8 mouse cellular contexts compared by ENCODE assay signal in the genomic region with DNA sequence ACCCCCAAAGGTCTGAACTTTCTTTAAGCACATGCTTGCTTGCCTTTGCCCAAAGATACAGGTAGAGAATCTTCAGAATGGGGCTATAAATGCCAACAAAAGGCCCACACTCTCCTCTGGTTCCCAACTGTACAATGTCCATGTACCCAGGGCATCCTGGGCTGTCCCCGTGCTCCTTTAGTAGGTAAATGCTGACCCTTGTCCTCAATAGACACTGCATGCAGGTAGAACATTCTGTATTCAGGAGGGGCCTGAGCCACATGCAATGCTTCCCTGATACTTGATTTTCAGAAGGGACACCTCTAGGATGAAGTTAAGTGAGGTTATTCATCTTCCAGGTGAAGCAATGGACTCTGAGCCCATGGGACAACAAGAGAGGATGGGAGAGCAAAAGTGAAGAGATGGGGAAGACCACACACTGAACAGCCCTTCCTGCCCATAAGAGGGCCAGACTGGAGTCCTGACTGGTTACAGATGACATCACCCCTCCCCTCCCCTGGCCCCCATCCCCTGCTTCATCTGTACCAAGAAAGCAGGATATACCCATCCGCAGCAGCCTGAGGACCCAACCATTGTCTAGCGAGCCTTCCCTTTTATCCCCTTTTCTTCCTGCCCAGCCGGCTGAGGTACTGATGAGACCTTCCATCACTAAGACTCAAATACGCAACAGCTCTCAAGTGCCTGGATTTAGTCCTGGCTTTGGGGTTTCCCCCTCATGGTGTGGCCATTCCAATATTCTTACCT. TPM values are rescaled to one million over a fixed set of nuclear protein-coding genes. Genes with fewer than 3 reads are reported as not detected.
DNase-seq lines count a peak whose midpoint lies in the region; ATAC-seq and TF ChIP-seq lines count a peak whose summit lies in the region.

No protein-coding gene starts in this region.

- peak overlapping the region; percentile 58 for H3K4me3 ChIP-seq in heart, adult 2 months
- H3K4me3 ChIP-seq in E14TG2a.4 (replicated peaks; ENCODE audit: low read length): peak overlapping the region; percentile 76
- peak overlapping the region; percentile 42 for H3K4me3 ChIP-seq in heart, embryonic 16.5 days (ENCODE audit: low read length)
- H3K4me3 ChIP-seq in liver, embryonic 13.5 days (replicated peaks): no peak overlapping the region

- no peaks in the 10 kb centered on the region for H3K79me2 ChIP-seq in heart, adult 2 months (replicated peaks; ENCODE audit: control insufficient read depth, insufficient read depth, low read length)

- H3K27ac ChIP-seq in heart, adult 2 months: peak overlapping the region; percentile 85
- H3K27ac ChIP-seq in heart, embryonic 16.5 days (ENCODE audit: low read length): no peak overlapping the region
- H3K27ac ChIP-seq in liver, embryonic 13.5 days: no peak overlapping the region

- H3K9me3 ChIP-seq in E14TG2a.4 (ENCODE audit: low read length): no peaks in the 10 kb centered on the region
- H3K9me3 ChIP-seq in heart, embryonic 16.5 days (replicated peaks; ENCODE audit: control insufficient read depth, low read length): no peaks in the 10 kb centered on the region
- no peaks in the 10 kb centered on the region for H3K9me3 ChIP-seq in liver, embryonic 13.5 days (replicated peaks)

- no peaks in the 10 kb centered on the region for H3K36me3 ChIP-seq in heart, adult 2 months (ENCODE audit: control insufficient read depth, insufficient read depth, low read length)
- no peaks in the 10 kb centered on the region for H3K36me3 ChIP-seq in E14TG2a.4 (ENCODE audit: insufficient read depth, low read length)
- H3K36me3 ChIP-seq in heart, embryonic 16.5 days (ENCODE audit: control insufficient read depth, insufficient read depth): no peaks in the 10 kb centered on the region
- H3K36me3 ChIP-seq in liver, embryonic 13.5 days: no peaks in the 10 kb centered on the region

- peaks cover 23% of the 10 kb centered on the region for H3K4me1 ChIP-seq in heart, adult 2 months (ENCODE audit: control insufficient read depth, insufficient read depth, low read length)
- H3K4me1 ChIP-seq in E14TG2a.4 (replicated peaks; ENCODE audit: low read depth, low read length): peaks cover 62% of the 10 kb centered on the region
- peaks cover 41% of the 10 kb centered on the region for H3K4me1 ChIP-seq in heart, embryonic 16.5 days (ENCODE audit: control insufficient read depth, insufficient read depth, low read length)
- H3K4me1 ChIP-seq in liver, embryonic 13.5 days (replicated peaks): peaks cover 54% of the 10 kb centered on the region

- no peak overlapping the region for H3K9ac ChIP-seq in heart, adult 2 months (ENCODE audit: low read depth, low read length)
- 0 out of 2 replicates have a peak overlapping the region, but pooled peaks have one; percentile 49 for H3K9ac ChIP-seq in heart, embryonic 16.5 days (ENCODE audit: low read length)
- H3K9ac ChIP-seq in liver, embryonic 13.5 days: no peak overlapping the region

- DNase-seq in heart, adult 2 months: no peak
- DNase-seq in heart, postnatal 14 days: no peak
- DNase-seq in liver, embryonic 13.5 days: no peak
- no peak for DNase-seq in left cerebral cortex, adult 11 months (ENCODE audit: low spot score)
- DNase-seq in c-Kit-positive CD71-positive TER-119-positive erythroid progenitor cells, embryonic 14.5 days (ENCODE audit: low spot score): no peak
- DNase-seq in adrenal gland, adult 2 months: no peak

- WGBS in heart, adult 2 months: 41% methylated on average over 5 of the region's 5 CpGs
- 29% methylated on average over 5 of the region's 5 CpGs for WGBS in heart, embryonic 16.5 days
- 25% methylated on average over 5 of the region's 5 CpGs for WGBS in liver, embryonic 13.5 days (ENCODE audit: insufficient replicate concordance)

- H3K27me3 ChIP-seq in heart, adult 2 months (ENCODE audit: control insufficient read depth, insufficient read depth, low read length): no peaks in the 10 kb centered on the region
- H3K27me3 ChIP-seq in E14TG2a.4 (ENCODE audit: insufficient read depth, low read length): peaks cover 79% of the 10 kb centered on the region
- peaks cover 22% of the 10 kb centered on the region for H3K27me3 ChIP-seq in heart, embryonic 16.5 days (ENCODE audit: control insufficient read depth, insufficient read depth, low read length)
- peaks cover 64% of the 10 kb centered on the region for H3K27me3 ChIP-seq in liver, embryonic 13.5 days

- H3K4me2 ChIP-seq in heart, embryonic 16.5 days (ENCODE audit: low read depth, low read length): peak overlapping the region; percentile 65
- peak overlapping the region; percentile 67 for H3K4me2 ChIP-seq in liver, embryonic 13.5 days

- TF ChIP-seq EP300 in heart, adult 2 months (IDR thresholded peaks at IDR 0.05; ENCODE audit: insufficient read depth, low read depth, low read length): no peak

- ATAC-seq in heart, embryonic 16.5 days (replicated peaks; ENCODE audit: extremely low read depth, insufficient read depth, low FRiP score): no peak
- ATAC-seq in liver, embryonic 13.5 days (ENCODE audit: low read depth): no peak

- no peak for TF ChIP-seq POLR2A in heart, adult 2 months (IDR thresholded peaks at IDR 0.05; ENCODE audit: insufficient read depth, low read depth, low read length)

- TF ChIP-seq CTCF in heart, adult 2 months (IDR thresholded peaks at IDR 0.05): no peak
- TF ChIP-seq CTCF in E14TG2a.4 (conservative IDR thresholded peaks at IDR 0.05; ENCODE audit: low read length): no peak

- intact Hi-C loops in heart, adult 2 months (cut with DNase I): no loop called here
- intact Hi-C loops in heart, postnatal 14 days (cut with DNase I): no loop called here

RNA-seq across cellular contexts. Expression of gene Vwa1, which starts 1.0 kb away (rescaled TPM):
- 1 to 10 TPM; 6.4 to 9.8 TPM for total RNA-seq in heart, adult 2 months (2021)
- polyA plus RNA-seq in heart, adult 2 months (2012; rRNA removed): 14.4 and 21.7 TPM in 2 replicates
- total RNA-seq in heart, postnatal 14 days (2021): 10 to 100 TPM in 1 of 2 experiments, 1 to 10 TPM in 1; 9.2 to 12.6 TPM
- 8.3 and 8.7 TPM in 2 replicates for polyA plus RNA-seq in heart, embryonic 16.5 days (2015; fragmentation: Nextera tagmentation; extraction: Ambion mirVana)
- 0.43 and 0.45 TPM in 2 replicates for polyA plus RNA-seq in liver, embryonic 13.5 days (2015; fragmentation: Nextera tagmentation; extraction: Ambion mirVana)
- total RNA-seq in adrenal gland, adult 2 months (2021): 1 to 10 TPM; 2.5 to 4.8 TPM
- polyA plus RNA-seq in adrenal gland, adult 2 months (2012; rRNA removed): 9.4 and 12.0 TPM in 2 replicates

RNA-seq across cellular contexts. Expression of gene Tmem88b, which starts 12.2 kb away (rescaled TPM):
- 1 to 10 TPM in 1 of 2 experiments, under 1 TPM in 1; 0.84 to 1.1 TPM for total RNA-seq in heart, adult 2 months (2021)
- polyA plus RNA-seq in heart, adult 2 months (2012; rRNA removed): 0.96 and 2.0 TPM in 2 replicates
- 1 to 10 TPM; 1.2 TPM for total RNA-seq in heart, postnatal 14 days (2021)
- 1.4 and 1.8 TPM in 2 replicates for polyA plus RNA-seq in heart, embryonic 16.5 days (2015; fragmentation: Nextera tagmentation; extraction: Ambion mirVana)
- polyA plus RNA-seq in liver, embryonic 13.5 days (2015; fragmentation: Nextera tagmentation; extraction: Ambion mirVana): 0.08 and 0.14 TPM in 2 replicates
- under 1 TPM; 0.52 to 0.62 TPM for total RNA-seq in adrenal gland, adult 2 months (2021)
- 0.81 and 0.97 TPM in 2 replicates for polyA plus RNA-seq in adrenal gland, adult 2 months (2012; rRNA removed)

RNA-seq across cellular contexts. Expression of gene Atad3a, which starts 12.6 kb away (rescaled TPM):
- total RNA-seq in heart, adult 2 months (2021): 10 to 100 TPM; 42.3 to 47.7 TPM
- polyA plus RNA-seq in heart, adult 2 months (2012; rRNA removed): 83.7 and 85.4 TPM in 2 replicates
- 10 to 100 TPM; 54.3 to 59.2 TPM for total RNA-seq in heart, postnatal 14 days (2021)
- polyA plus RNA-seq in heart, embryonic 16.5 days (2015; fragmentation: Nextera tagmentation; extraction: Ambion mirVana): 123 TPM in 2 replicates
- 73.2 and 75.6 TPM in 2 replicates for polyA plus RNA-seq in liver, embryonic 13.5 days (2015; fragmentation: Nextera tagmentation; extraction: Ambion mirVana)
- total RNA-seq in adrenal gland, adult 2 months (2021): 10 to 100 TPM; 71.4 to 90.7 TPM
- 226 and 242 TPM in 2 replicates for polyA plus RNA-seq in adrenal gland, adult 2 months (2012; rRNA removed)

RNA-seq across cellular contexts. Expression of gene Ankrd65, which starts 16.7 kb away (rescaled TPM):
- not detected for total RNA-seq in heart, adult 2 months (2021)
- 0.41 TPM in 1 of 2 replicates, not detected in the other for polyA plus RNA-seq in heart, adult 2 months (2012; rRNA removed)
- not detected for total RNA-seq in heart, postnatal 14 days (2021)
- 0.30 TPM in 1 of 2 replicates, not detected in the other for polyA plus RNA-seq in heart, embryonic 16.5 days (2015; fragmentation: Nextera tagmentation; extraction: Ambion mirVana)
- polyA plus RNA-seq in liver, embryonic 13.5 days (2015; fragmentation: Nextera tagmentation; extraction: Ambion mirVana): not detected in 2 replicates
- not detected for total RNA-seq in adrenal gland, adult 2 months (2021)
- 0.11 and 0.16 TPM in 2 replicates for polyA plus RNA-seq in adrenal gland, adult 2 months (2012; rRNA removed)

RNA-seq across cellular contexts. Expression of gene Mrpl20, which starts 29.2 kb away (rescaled TPM):
- 10 to 100 TPM; 69.9 to 77.9 TPM for total RNA-seq in heart, adult 2 months (2021)
- polyA plus RNA-seq in heart, adult 2 months (2012; rRNA removed): 49.6 and 50.7 TPM in 2 replicates
- total RNA-seq in heart, postnatal 14 days (2021): 10 to 100 TPM; 72.4 to 72.5 TPM
- 133 and 138 TPM in 2 replicates for polyA plus RNA-seq in heart, embryonic 16.5 days (2015; fragmentation: Nextera tagmentation; extraction: Ambion mirVana)
- 225 and 227 TPM in 2 replicates for polyA plus RNA-seq in liver, embryonic 13.5 days (2015; fragmentation: Nextera tagmentation; extraction: Ambion mirVana)
- total RNA-seq in adrenal gland, adult 2 months (2021): 100 to 1,000 TPM; 122 to 141 TPM
- 42.1 and 65.2 TPM in 2 replicates for polyA plus RNA-seq in adrenal gland, adult 2 months (2012; rRNA removed)
